Mouse (Mus musculus): Measurements from ENCODE around the gene Ppie. TPM values are rescaled to one million over a fixed set of nuclear protein-coding genes. Genes with fewer than 3 reads are reported as not detected.

Ppie gene
- polyA plus RNA-seq, 1 experiment from 2014 or later = 89.9 TPM

- ATAC-seq (ENCODE audit: insufficient read depth, low FRiP score, low read depth) = no peak
- Histone ChIP-seq H3K4me3 (replicated peaks) (no peak overlapping the region), H3K27ac (no peak overlapping the region), H3K27me3 (replicated peaks) (no peaks in the 10 kb centered on the region), H3K4me1 (peaks cover 5% of the 10 kb centered on the region), H3K36me3 (no peaks in the 10 kb centered on the region), H3K9ac (no peak overlapping the region), H3K9me3 (no peaks in the 10 kb centered on the region), H3K4me2 (no peak overlapping the region)
- 66% methylated on average over 2 of the region's 2 CpGs for WGBS
Observed at GRCm38 (mm10) chr4:123085290-123085689, 54.5 kb downstream of the Ppie start.

- Histone ChIP-seq H3K4me3 (replicated peaks) (no peak overlapping the region), H3K4me2 (no peak overlapping the region), H3K4me1 (peaks cover 5% of the 10 kb centered on the region), H3K27me3 (replicated peaks) (no peaks in the 10 kb centered on the region), H3K9me3 (no peaks in the 10 kb centered on the region), H3K9ac (no peak overlapping the region), H3K27ac (no peak overlapping the region), H3K36me3 (no peaks in the 10 kb centered on the region)
- ATAC-seq (ENCODE audit: insufficient read depth, low FRiP score, low read depth) = no peak
- 63% methylated on average over 13 of the region's 13 CpGs for WGBS
Observed at GRCm38 (mm10) chr4:123083323-123083902, 56.3 kb downstream of the Ppie start.

GRCm38 (mm10) chr4:123082283-123083163 is 57.2 kb downstream of the Ppie start:
- no peak overlapping the region for H3K4me2 ChIP-seq
- H3K4me3 ChIP-seq (replicated peaks) = no peak overlapping the region
- H3K9ac ChIP-seq = no peak overlapping the region
- H3K36me3 ChIP-seq = no peaks in the 10 kb centered on the region
- H3K9me3 ChIP-seq = no peaks in the 10 kb centered on the region
- peaks cover 5% of the 10 kb centered on the region for H3K4me1 ChIP-seq
- H3K27me3 ChIP-seq (replicated peaks) = no peaks in the 10 kb centered on the region
- ATAC-seq (ENCODE audit: insufficient read depth, low FRiP score, low read depth) = peak; percentile 45; the same call in 1 of the 2 replicates
- WGBS = 75% methylated on average over 20 of the region's 20 CpGs
- H3K27ac ChIP-seq = no peak overlapping the region

GRCm38 (mm10) chr4:123080791-123081190 is 59.0 kb downstream of the Ppie start:
- Histone ChIP-seq H3K27me3 (replicated peaks) (no peaks in the 10 kb centered on the region), H3K4me1 (peaks cover 5% of the 10 kb centered on the region), H3K36me3 (no peaks in the 10 kb centered on the region), H3K9ac (no peak overlapping the region), H3K9me3 (no peaks in the 10 kb centered on the region), H3K4me3 (replicated peaks) (no peak overlapping the region), H3K4me2 (no peak overlapping the region), H3K27ac (no peak overlapping the region)
- ATAC-seq (ENCODE audit: insufficient read depth, low FRiP score, low read depth) = peak; percentile 67
- WGBS = 30% methylated on average over 13 of the region's 13 CpGs

GRCm38 (mm10) chr4:123078231-123078630 is 61.5 kb downstream of the Ppie start:
- Histone ChIP-seq H3K27me3 (replicated peaks) (no peaks in the 10 kb centered on the region), H3K4me1 (peaks cover 5% of the 10 kb centered on the region), H3K36me3 (no peaks in the 10 kb centered on the region), H3K9me3 (no peaks in the 10 kb centered on the region), H3K4me3 (replicated peaks) (no peak overlapping the region), H3K9ac (no peak overlapping the region), H3K4me2 (no peak overlapping the region), H3K27ac (no peak overlapping the region)
- ATAC-seq (ENCODE audit: insufficient read depth, low FRiP score, low read depth) = no peak
- WGBS = 59% methylated on average over 4 of the region's 4 CpGs

Other genes with a start within 250 kb of the Ppie start
- 2.7 and 4.1 TPM in 2 replicates for gene Mfsd2a, start 178.8 kb downstream of the Ppie start, polyA plus RNA-seq (2015; fragmentation: Nextera tagmentation; extraction: Ambion mirVana)
- gene Mycl, start 144.3 kb downstream of the Ppie start, polyA plus RNA-seq (2015; fragmentation: Nextera tagmentation; extraction: Ambion mirVana) = 20.6 and 21.3 TPM in 2 replicates
- 18.3 and 20.4 TPM in 2 replicates for gene Trit1, start 123.4 kb downstream of the Ppie start, polyA plus RNA-seq (2015; fragmentation: Nextera tagmentation; extraction: Ambion mirVana)
- 0.54 and 0.81 TPM in 2 replicates for gene Bmp8b, start 34.8 kb downstream of the Ppie start, polyA plus RNA-seq (2015; fragmentation: Nextera tagmentation; extraction: Ambion mirVana)
- gene Oxct2b, start 23.7 kb downstream of the Ppie start, polyA plus RNA-seq (2015; fragmentation: Nextera tagmentation; extraction: Ambion mirVana) = 0.18 and 0.30 TPM in 2 replicates
- gene Hpcal4, start 43.3 kb upstream of the Ppie start, polyA plus RNA-seq (2015; fragmentation: Nextera tagmentation; extraction: Ambion mirVana) = 3.5 and 3.6 TPM in 2 replicates
- gene Nt5c1a, start 61.6 kb upstream of the Ppie start, polyA plus RNA-seq (2015; fragmentation: Nextera tagmentation; extraction: Ambion mirVana) = not detected in 2 replicates
- 14.1 and 18.9 TPM in 2 replicates for gene Heyl, start 93.6 kb upstream of the Ppie start, polyA plus RNA-seq (2015; fragmentation: Nextera tagmentation; extraction: Ambion mirVana)
- 49.0 and 50.2 TPM in 2 replicates for gene Pabpc4, start 122.4 kb upstream of the Ppie start, polyA plus RNA-seq (2015; fragmentation: Nextera tagmentation; extraction: Ambion mirVana)
- gene Oxct2a, start 183.7 kb upstream of the Ppie start, polyA plus RNA-seq (2015; fragmentation: Nextera tagmentation; extraction: Ambion mirVana) = not detected in 2 replicates
- gene Bmp8a, start 203.3 kb upstream of the Ppie start, polyA plus RNA-seq (2015; fragmentation: Nextera tagmentation; extraction: Ambion mirVana) = 0.37 and 0.40 TPM in 2 replicates

All from stomach, embryonic 15.5 days (tissue).